Mouse (Mus musculus) cortical plate, adult 2 months (tissue): Measurements from ENCODE around the gene Cacna2d3. TPM values are rescaled to one million over a fixed set of nuclear protein-coding genes. Genes with fewer than 3 reads are reported as not detected.

Experiments
- H3K27ac ChIP-seq: fragments of 200-500 bp; 2 replicates; pipeline ENCODE4 v1.5.1; 2012; ENCODE audit warnings: low read length, control low read depth, inconsistent platforms; ENCODE audit not compliant: insufficient read depth
- H3K4me1 ChIP-seq: fragments of 200-500 bp; 2 replicates; pipeline ENCODE4 v1.6.1; 2011; ENCODE audit warnings: low read length; ENCODE audit not compliant: control insufficient read depth, insufficient read depth
- H3K4me3 ChIP-seq: fragments of 200-500 bp; 2 replicates; pipeline ENCODE4 v1.5.1; 2011; ENCODE audit warnings: mild to moderate bottlenecking, low read length, control low read depth; ENCODE audit not compliant: insufficient read depth
- CTCF ChIP-seq: fragments of 200-500 bp; IDR thresholded peaks from 2 replicates; pipeline ENCODE4 v1.5.1; 2011; ENCODE audit warnings: mild to moderate bottlenecking, control low read depth, low read length; ENCODE audit not compliant: insufficient read depth; ENCODE audit errors: extremely low read depth
- POLR2A ChIP-seq: fragments of 200-500 bp; IDR thresholded peaks from 2 replicates; pipeline ENCODE4 v1.6.1; 2011; ENCODE audit warnings: mild to moderate bottlenecking, low read length, control low read depth; ENCODE audit not compliant: insufficient read depth; ENCODE audit errors: extremely low read depth
- polyA plus RNA-seq: library from polyadenylated mRNA; depleted of rRNA; stranded (reverse); fragments of >200 nt; gene quantifications from 2 replicates; pipeline ENCODE4 v1.2.3, GENCODE M21; 2012

The Cacna2d3 gene
- polyA plus RNA-seq, 1 experiment = 75.4 TPM

DNA sequence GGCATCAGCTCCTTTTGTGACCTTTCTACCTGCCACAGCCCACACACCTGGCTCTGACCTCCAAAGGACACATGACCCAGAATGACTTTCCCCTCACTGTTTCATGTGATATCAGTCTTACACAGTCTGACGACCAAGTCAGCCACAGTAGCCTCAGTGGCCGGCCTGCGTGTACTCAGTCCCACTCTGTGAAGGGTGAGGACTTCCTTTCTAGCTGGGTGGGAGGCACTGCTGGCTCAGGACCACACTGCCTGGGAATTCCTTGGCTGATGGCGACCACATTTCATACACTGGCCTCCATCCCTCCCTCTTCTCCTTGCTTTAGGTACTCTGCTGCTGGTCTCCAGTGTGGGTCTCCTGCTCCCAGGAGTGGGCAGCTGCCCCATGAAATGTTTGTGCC is 700.4 kb downstream of the Cacna2d3 start:
- H3K27ac ChIP-seq = no peak overlapping the region

GRCm38 (mm10) chr14:29018316-29019000 is 703.2 kb downstream of the Cacna2d3 start:
- no peak overlapping the region for H3K4me3 ChIP-seq
- H3K4me1 ChIP-seq = 0 out of 2 replicates have a peak, but pooled peaks cover 1% of the 10 kb centered on the region
- no peak overlapping the region for H3K27ac ChIP-seq
- no peak for TF ChIP-seq POLR2A
- no peak for TF ChIP-seq CTCF

More for the DNA sequence above, 700.4 kb downstream of the Cacna2d3 start:
- no peak for TF ChIP-seq POLR2A
- TF ChIP-seq CTCF = no peak
- no peak overlapping the region for H3K4me3 ChIP-seq
- no peaks in the 10 kb centered on the region for H3K4me1 ChIP-seq

DNA sequence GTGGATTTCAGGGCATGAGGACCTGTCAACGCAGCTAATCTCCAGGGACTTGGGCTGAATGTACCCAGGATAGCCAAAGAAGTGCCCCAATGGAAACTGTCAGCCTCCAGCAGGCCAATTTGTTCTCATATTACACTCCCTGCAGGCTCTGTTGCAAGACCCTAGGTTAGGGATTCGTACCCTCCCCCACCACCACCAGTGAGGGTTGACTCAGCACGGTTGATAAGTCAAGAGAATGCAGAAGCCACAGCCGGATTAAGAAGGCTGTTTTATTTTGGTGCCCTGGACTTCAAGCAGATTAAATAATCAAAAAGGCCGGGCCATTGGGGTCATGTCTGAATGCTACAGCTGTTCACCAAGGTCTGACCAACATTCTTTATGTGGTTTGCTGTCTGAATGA is 703.8 kb downstream of the Cacna2d3 start, which contains the start of gene Lrtm1:
Lrtm1 (plus strand) TSS at position 326 of the 400 bp plus-strand sequence.
- H3K4me1 ChIP-seq = 0 out of 2 replicates have a peak, but pooled peaks cover 1% of the 10 kb centered on the region
- no peak within 1 kb of the TSS for H3K27ac ChIP-seq
- H3K4me3 ChIP-seq = no peak within 1 kb of the TSS
- no peak for TF ChIP-seq CTCF
- TF ChIP-seq POLR2A = no peak

DNA sequence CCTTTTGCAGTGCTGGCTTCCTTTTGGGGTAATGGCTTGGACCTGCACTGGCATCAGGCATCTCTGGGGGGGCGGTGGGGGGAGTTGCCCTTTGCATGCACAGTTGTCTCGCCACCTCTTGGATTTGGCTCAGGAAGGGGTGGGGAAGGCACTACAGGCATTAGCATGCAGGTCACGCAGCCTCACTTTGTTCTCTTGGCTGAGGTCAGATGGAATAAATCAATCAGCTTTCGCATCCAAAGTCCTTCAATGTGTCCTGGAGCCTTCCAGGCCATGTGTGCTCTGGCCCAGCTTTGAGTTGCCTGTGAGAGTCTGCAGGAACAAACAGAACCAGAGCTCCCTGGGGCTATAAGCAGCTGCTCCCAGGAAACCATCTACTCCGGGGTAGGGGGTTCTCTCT is 705.8 kb downstream of the Cacna2d3 start:
- Histone ChIP-seq H3K27ac (no peak overlapping the region), H3K4me1 (0 out of 2 replicates have a peak, but pooled peaks cover 1% of the 10 kb centered on the region), H3K4me3 (no peak overlapping the region)
- no peak for TF ChIP-seq CTCF
- TF ChIP-seq POLR2A = no peak

GRCm38 (mm10) chr14:29014680-29015079 is 707.0 kb downstream of the Cacna2d3 start:
- Histone ChIP-seq H3K4me3 (no peak overlapping the region), H3K4me1 (0 out of 2 replicates have a peak, but pooled peaks cover 1% of the 10 kb centered on the region), H3K27ac (no peak overlapping the region)
- TF ChIP-seq CTCF (no peak), POLR2A (no peak)

DNA sequence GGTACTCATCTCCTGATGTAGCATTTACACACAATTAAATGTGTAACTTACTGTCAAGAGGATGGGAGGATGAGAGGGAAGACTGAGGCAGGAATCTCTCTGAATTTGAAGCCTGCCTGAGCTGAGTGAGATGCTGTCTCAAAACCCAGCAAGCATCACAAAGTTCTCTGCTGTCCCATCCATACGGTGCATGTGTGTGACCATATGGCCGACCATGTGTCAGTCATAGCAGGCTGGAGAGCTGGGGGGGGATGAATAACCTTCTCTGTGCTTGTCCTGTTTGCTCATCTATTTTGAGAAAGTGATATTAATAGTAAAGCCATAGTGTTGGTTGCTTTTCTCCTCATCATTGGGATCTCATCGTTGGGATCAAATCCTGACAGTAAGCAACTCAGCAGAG is 708.5 kb downstream of the Cacna2d3 start:
- Histone ChIP-seq H3K4me3 (no peak overlapping the region), H3K27ac (no peak overlapping the region), H3K4me1 (0 out of 2 replicates have a peak, but pooled peaks cover 1% of the 10 kb centered on the region)
- TF ChIP-seq CTCF (no peak), POLR2A (no peak)

DNA sequence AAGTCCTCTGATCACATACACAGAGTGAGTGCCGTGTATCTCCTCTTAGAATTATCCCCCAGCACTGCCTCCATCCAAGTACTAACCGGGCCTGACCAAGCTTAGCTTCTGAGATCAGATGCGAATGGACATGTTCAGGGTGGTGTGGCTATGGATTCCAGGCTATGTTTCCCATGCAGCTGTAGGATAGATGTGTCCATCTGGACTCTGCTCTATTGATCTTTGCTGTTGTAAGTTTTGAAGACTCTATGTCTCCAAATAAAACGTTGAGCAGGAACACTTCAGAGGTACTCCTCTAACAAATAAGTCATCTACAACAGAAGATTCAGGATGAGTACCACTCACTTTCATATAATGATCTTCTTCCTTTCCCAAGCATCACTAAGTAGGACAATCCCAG is 712.0 kb downstream of the Cacna2d3 start:
- H3K4me1 ChIP-seq = no peaks in the 10 kb centered on the region

DNA sequence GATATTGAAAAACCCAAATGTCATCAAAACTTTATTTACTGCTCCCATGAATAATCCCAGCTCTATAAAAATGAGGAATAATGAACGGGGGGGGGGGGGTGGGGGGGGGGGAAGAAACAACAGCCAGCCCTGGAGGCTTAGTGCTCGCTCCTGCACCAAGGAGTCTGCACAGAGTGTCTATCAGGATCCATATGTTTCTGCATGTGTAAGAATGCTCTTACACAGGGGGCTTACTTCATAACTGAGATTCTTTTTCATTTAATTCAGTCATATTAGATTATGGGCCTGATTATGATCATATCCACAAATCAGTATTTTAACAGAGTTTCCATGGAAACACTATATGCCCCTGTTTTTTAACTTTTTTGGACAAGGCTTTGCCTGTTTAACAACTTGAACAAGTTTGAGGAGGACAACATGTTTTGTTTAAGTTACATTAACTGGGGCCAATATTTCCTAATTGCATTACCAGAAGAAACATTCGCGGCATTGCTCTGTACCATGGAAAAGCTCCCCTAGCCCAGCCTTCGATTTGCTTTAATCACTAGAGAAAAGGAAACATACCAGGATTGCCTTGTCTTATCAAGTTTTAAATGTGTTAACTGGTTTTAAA is 716.3 kb downstream of the Cacna2d3 start:
- TF ChIP-seq POLR2A = no peak
- no peak for TF ChIP-seq CTCF
- H3K4me3 ChIP-seq = no peak overlapping the region

More for the DNA sequence above, 712.0 kb downstream of the Cacna2d3 start:
- H3K4me3 ChIP-seq = no peak overlapping the region
- TF ChIP-seq POLR2A (no peak), CTCF (no peak)
- H3K27ac ChIP-seq = no peak overlapping the region

DNA sequence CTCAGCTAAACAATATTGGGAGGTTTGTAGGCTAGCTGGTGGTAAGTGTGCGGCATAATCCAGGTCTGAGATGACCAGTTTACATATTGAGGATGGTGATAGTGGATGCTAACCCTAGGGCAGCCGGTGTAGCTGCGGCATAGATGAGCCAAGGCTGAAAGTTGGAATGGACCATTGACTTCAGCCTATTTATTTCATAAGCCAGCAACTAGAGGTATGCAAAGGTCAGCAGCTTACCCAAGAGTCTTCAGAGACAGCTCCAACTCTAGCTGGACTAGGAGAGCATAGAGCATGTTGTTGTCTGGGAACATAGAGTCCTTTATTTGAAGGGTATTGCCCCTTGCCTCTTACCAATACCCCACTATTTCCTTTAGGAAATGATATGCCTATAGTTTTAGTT is 725.1 kb downstream of the Cacna2d3 start:
- no peak for TF ChIP-seq POLR2A
- no peak for TF ChIP-seq CTCF
- H3K27ac ChIP-seq = no peak overlapping the region
- no peak overlapping the region for H3K4me3 ChIP-seq
- H3K4me1 ChIP-seq = no peaks in the 10 kb centered on the region

More for the DNA sequence above, 716.3 kb downstream of the Cacna2d3 start:
- Histone ChIP-seq H3K27ac (no peak overlapping the region), H3K4me1 (no peaks in the 10 kb centered on the region)

DNA sequence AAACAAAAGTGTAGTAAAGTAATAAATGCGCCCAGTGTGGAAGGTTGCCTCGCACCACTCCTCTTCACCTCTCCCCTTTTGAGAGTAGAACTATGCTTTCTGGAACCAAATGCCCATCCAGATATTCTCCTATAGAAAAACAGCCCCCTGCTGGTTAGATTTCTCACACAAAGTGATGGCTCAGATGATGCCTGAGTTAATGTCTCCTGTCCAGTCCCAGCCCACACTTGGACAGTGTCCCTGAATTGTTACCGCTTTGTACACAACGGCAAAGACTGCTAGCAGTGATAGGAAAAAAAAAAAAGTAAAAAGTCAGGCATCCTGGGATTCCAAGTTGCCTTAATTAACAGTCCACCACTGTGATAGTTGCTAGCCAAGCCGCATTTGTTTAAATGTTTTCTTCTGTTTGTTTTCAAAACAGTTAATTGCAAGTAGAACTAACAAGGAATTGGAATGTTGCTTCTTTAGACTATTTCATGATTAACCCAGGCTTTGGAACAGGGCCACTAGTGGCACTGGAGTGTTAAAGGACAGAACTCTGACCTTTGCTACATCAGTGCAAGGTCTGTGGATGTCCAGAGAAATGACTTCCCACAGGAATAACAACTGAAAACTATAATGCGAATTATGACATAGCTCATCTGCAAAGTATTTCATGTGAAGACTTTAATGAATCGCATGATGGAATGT is 733.3 kb downstream of the Cacna2d3 start:
- Histone ChIP-seq H3K4me3 (no peak overlapping the region), H3K27ac (no peak overlapping the region), H3K4me1 (no peaks in the 10 kb centered on the region; the same call in 1 of the 2 replicates)
- TF ChIP-seq CTCF (no peak), POLR2A (no peak)
